Mouse (Mus musculus): Measurements from ENCODE around the gene Capza2.

DNA sequence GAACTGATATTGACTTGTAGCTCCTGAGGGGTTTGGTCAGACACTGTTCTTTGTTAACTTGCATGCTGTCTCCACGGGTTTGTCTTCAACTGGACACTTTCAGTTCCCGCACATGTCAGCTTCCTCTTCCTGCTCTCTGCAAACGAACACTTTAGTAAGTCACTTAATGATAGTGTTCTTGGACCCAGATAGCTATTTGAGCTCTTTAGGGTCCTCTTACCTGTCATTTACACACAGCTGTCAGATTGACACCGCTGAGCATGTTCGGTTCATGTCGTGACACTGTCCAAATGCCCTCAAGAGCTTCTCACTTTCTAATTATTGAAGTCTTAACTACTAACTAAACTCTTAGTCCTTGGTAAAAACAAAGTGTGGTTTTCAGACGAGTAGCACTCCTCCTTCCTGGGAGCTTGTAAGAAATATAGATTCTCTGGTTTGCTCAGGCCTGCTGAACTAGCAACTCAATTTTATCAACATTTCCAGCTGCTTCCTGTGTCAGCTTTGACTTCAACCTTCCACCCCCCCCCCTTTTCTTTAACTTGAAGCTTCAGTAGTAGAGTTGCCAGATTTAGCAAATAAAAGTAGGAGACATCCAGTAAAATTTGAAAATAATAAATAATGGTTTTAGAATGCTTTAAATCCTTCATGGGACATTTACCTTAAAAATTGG lies at the start of gene Capza2:
- TF ChIP-seq CTCF (IDR thresholded peaks at IDR 0.05; ENCODE audit: low read depth) = no peak
- TF ChIP-seq EP300 (IDR thresholded peaks at IDR 0.05; ENCODE audit: low read depth) = no peak

Measured in liver, postnatal 0 days (tissue).